Mouse (Mus musculus) spleen, embryonic (tissue): ENCODE measurements around the gene Lclat1.
"Not testable (repeated sequence)": the region's sequence is repeated elsewhere in the genome, so short reads cannot be mapped to it uniquely, and the experiment has no call there.

Source experiments
- CTCF ChIA-PET: fragments of 350-600 bp; sonication (Branson Sonifier 250); formaldehyde crosslinking; loops from one replicate; lab custom pipeline; 2022; lab: Charles Lee

Lclat1 gene

GRCm38 (mm10) chr17:73270871-73271796 is 163.3 kb downstream of the Lclat1 start:
- CTCF ChIA-PET: interaction anchor here (0.5 to 1.1 kb wide), 4 partner anchors 13 to 102 kb away, joined by 3 to 6 read pairs (median 3); no protein-coding TSS in a partner anchor

GRCm38 (mm10) chr17:73271797-73272600 is 164.2 kb downstream of the Lclat1 start:
- CTCF ChIA-PET: interaction anchor here (0.6 to 1.1 kb wide), 2 partner anchors 22 to 103 kb away, joined by 3 read pairs; no protein-coding TSS in a partner anchor

- CTCF ChIA-PET: no interaction called here
Measured at GRCm38 (mm10) chr17:73273809-73274208, 166.0 kb downstream of the Lclat1 start.

- CTCF ChIA-PET: interaction anchor here (1.0 kb wide), 1 partner anchor 28 kb away, joined by 3 read pairs; no protein-coding TSS in a partner anchor
Measured at GRCm38 (mm10) chr17:73275066-73275465, 167.3 kb downstream of the Lclat1 start.

- CTCF ChIA-PET: no interaction called here
Measured at GRCm38 (mm10) chr17:73277770-73278169, 170.0 kb downstream of the Lclat1 start.

- CTCF ChIA-PET: not testable (repeated sequence)
Measured at GRCm38 (mm10) chr17:73282702-73283101, 174.9 kb downstream of the Lclat1 start.

- CTCF ChIA-PET: interaction anchor here (0.7 kb wide), 1 partner anchor 86 kb away, joined by 4 read pairs; no protein-coding TSS in a partner anchor
Measured at GRCm38 (mm10) chr17:73284301-73284700, 176.5 kb downstream of the Lclat1 start.
